Mouse (Mus musculus): ENCODE data around the gene Vwa5b1. TPM values are rescaled to one million over a fixed set of nuclear protein-coding genes. Genes with fewer than 3 reads are reported as not detected.

The Vwa5b1 gene
- polyA plus RNA-seq, 1 experiment from 2014 or later = 0.48 TPM

Other genes starting within 250 kb of the Vwa5b1 start
- not detected in 2 replicates for gene Fam43b, start 239.4 kb downstream of the Vwa5b1 start, polyA plus RNA-seq (2014; fragmentation: Nextera tagmentation; extraction: Ambion mirVana)
- gene Mul1, start 201.2 kb downstream of the Vwa5b1 start, polyA plus RNA-seq (2014; fragmentation: Nextera tagmentation; extraction: Ambion mirVana) = 19.3 and 22.8 TPM in 2 replicates
- 6.0 TPM in 2 replicates for gene Camk2n1, start 181.6 kb downstream of the Vwa5b1 start, polyA plus RNA-seq (2014; fragmentation: Nextera tagmentation; extraction: Ambion mirVana)
- 0.46 and 0.80 TPM in 2 replicates for gene Pla2g2c, start 88.9 kb upstream of the Vwa5b1 start, polyA plus RNA-seq (2014; fragmentation: Nextera tagmentation; extraction: Ambion mirVana)
- 0.84 and 1.0 TPM in 2 replicates for gene Ubxn10, start 101.3 kb upstream of the Vwa5b1 start, polyA plus RNA-seq (2014; fragmentation: Nextera tagmentation; extraction: Ambion mirVana)
- gene Pla2g2f, start 121.7 kb upstream of the Vwa5b1 start, polyA plus RNA-seq (2014; fragmentation: Nextera tagmentation; extraction: Ambion mirVana) = 0.09 and 0.17 TPM in 2 replicates
- gene Pla2g2d, start 139.9 kb upstream of the Vwa5b1 start, polyA plus RNA-seq (2014; fragmentation: Nextera tagmentation; extraction: Ambion mirVana) = 1.7 and 1.8 TPM in 2 replicates
- not detected in 2 replicates for gene Pla2g5, start 227.6 kb upstream of the Vwa5b1 start, polyA plus RNA-seq (2014; fragmentation: Nextera tagmentation; extraction: Ambion mirVana)
- not detected in 2 replicates for gene Gm13030, start 238.1 kb upstream of the Vwa5b1 start, polyA plus RNA-seq (2014; fragmentation: Nextera tagmentation; extraction: Ambion mirVana)
- not detected in 2 replicates for gene Pla2g2e, start 242.1 kb upstream of the Vwa5b1 start, polyA plus RNA-seq (2014; fragmentation: Nextera tagmentation; extraction: Ambion mirVana)

Measured in neural tube, embryonic 11.5 days (tissue).